Mouse (Mus musculus): Measurements from ENCODE around the gene A730015C16Rik. TPM values are rescaled to one million over a fixed set of nuclear protein-coding genes. Genes with fewer than 3 reads are reported as not detected.
A peak's percentile ranks its signal among the peaks of the same experiment; 100 is the strongest.

The A730015C16Rik gene
- 0.22 TPM in 1 of 2 replicates, not detected in the other for polyA plus RNA-seq (2012; ENCODE audit: insufficient read depth, low replicate concordance)

GRCm38 (mm10) chr4:108848505-108848848, at the start of gene A730015C16Rik:
TSS of gene A730015C16Rik (minus strand) at chr4:108848619.
- H3K4me3 ChIP-seq (replicated peaks), result peak within 1 kb of the TSS; percentile 94
- peaks cover 7% of the 10 kb centered on the region for H3K36me3 ChIP-seq (replicated peaks; ENCODE audit: low read length)
- peaks cover 10% of the 10 kb centered on the region for H3K4me1 ChIP-seq
- no peaks in the 10 kb centered on the region for H3K9me3 ChIP-seq
- TF ChIP-seq GATA1 (IDR thresholded peaks at IDR 0.05; ENCODE audit: borderline replicate concordance, low read length) (no peak), FLI1 (IDR thresholded peaks at IDR 0.05; ENCODE audit: low read length) (no peak)
- no peaks in the 10 kb centered on the region for H3K27me3 ChIP-seq (replicated peaks)

GRCm38 (mm10) chr4:108890876-108891275, 42.5 kb upstream of the A730015C16Rik start:
- TF ChIP-seq FLI1 (IDR thresholded peaks at IDR 0.05; ENCODE audit: low read length), result no peak
- TF ChIP-seq GATA1 (IDR thresholded peaks at IDR 0.05; ENCODE audit: borderline replicate concordance, low read length), result no peak
- Histone ChIP-seq H3K36me3 (replicated peaks; ENCODE audit: low read length) (no peaks in the 10 kb centered on the region), H3K27me3 (replicated peaks) (peaks cover 22% of the 10 kb centered on the region), H3K9me3 (peaks cover 7% of the 10 kb centered on the region), H3K4me1 (no peaks in the 10 kb centered on the region), H3K4me3 (replicated peaks) (no peak overlapping the region)

GRCm38 (mm10) chr4:108887456-108887855, 39.0 kb upstream of the A730015C16Rik start:
- Histone ChIP-seq H3K4me3 (replicated peaks) (no peak overlapping the region), H3K9me3 (peaks cover 7% of the 10 kb centered on the region), H3K27me3 (replicated peaks) (peaks cover 23% of the 10 kb centered on the region), H3K36me3 (replicated peaks; ENCODE audit: low read length) (no peaks in the 10 kb centered on the region), H3K4me1 (no peaks in the 10 kb centered on the region)
- TF ChIP-seq GATA1 (IDR thresholded peaks at IDR 0.05; ENCODE audit: borderline replicate concordance, low read length) (no peak), FLI1 (IDR thresholded peaks at IDR 0.05; ENCODE audit: low read length) (no peak)

- H3K9me3 ChIP-seq, result peaks cover 7% of the 10 kb centered on the region
- H3K36me3 ChIP-seq (replicated peaks; ENCODE audit: low read length), result no peaks in the 10 kb centered on the region
- peaks cover 9% of the 10 kb centered on the region for H3K4me1 ChIP-seq
- H3K27me3 ChIP-seq (replicated peaks), result peaks cover 39% of the 10 kb centered on the region
- no peak for TF ChIP-seq FLI1 (IDR thresholded peaks at IDR 0.05; ENCODE audit: low read length)
- TF ChIP-seq GATA1 (IDR thresholded peaks at IDR 0.05; ENCODE audit: borderline replicate concordance, low read length), result no peak
- H3K4me3 ChIP-seq (replicated peaks), result no peak overlapping the region
These were observed 35.4 kb upstream of the A730015C16Rik start for GRCm38 (mm10) chr4:108883815-108884214.

DNA sequence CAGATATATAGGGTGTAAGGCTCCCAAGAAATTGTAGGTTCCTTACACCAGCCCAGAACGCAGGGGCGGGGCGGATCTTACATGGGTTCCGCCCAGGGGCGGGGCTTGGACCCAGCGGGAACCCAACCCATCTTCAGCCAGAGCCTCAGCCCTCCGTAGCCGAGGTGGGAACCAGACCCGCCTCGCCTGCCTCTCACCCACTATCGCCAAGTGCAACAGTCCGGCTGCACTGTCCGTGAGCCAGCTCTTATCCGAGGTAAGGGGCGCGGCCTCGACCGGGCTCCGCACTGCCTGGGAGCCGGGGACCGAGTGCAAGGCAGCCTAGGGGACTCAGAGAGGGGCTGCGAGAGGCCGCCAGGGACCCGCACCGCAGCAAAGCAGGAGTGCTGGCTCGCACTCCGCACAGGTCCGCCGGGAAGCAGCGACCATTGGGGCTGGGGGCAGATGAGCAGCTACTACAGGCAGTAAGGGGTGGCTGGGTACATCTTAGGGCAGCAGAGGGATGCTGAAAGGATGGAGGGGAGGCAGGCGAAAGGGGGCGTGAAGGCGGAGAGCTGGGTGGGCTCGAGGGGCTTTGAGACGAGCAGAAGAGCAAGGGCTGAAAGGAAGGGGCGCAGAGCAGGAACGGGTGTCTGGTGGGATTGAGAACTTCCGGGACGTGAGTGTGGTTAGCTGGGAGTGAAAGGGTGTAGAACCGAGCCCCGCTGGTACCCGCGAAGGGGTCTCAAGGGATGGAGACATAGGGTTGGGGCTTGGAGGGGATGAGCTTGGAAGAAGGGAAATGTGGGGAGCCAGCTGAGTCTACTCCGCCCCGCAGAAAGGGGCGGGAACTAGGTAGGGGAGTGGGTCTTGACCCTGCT, 30.8 kb upstream of the A730015C16Rik start, which contains the start of gene Rab3b:
TSS of gene Rab3b (plus strand) at position 101 of the 860 bp plus-strand sequence.
- TF ChIP-seq GATA1 (IDR thresholded peaks at IDR 0.05; ENCODE audit: borderline replicate concordance, low read length) (no peak), FLI1 (IDR thresholded peaks at IDR 0.05; ENCODE audit: low read length) (no peak)
- no peaks in the 10 kb centered on the region for H3K36me3 ChIP-seq (replicated peaks; ENCODE audit: low read length)
- no peaks in the 10 kb centered on the region for H3K9me3 ChIP-seq
- H3K27me3 ChIP-seq (replicated peaks), result peaks cover 69% of the 10 kb centered on the region
- peak within 1 kb of the TSS; percentile 89 for H3K4me3 ChIP-seq (replicated peaks)
- H3K4me1 ChIP-seq, result peaks cover 13% of the 10 kb centered on the region

- Histone ChIP-seq H3K4me1 (peaks cover 13% of the 10 kb centered on the region), H3K4me3 (replicated peaks) (no peak overlapping the region), H3K9me3 (no peaks in the 10 kb centered on the region), H3K27me3 (replicated peaks) (peaks cover 62% of the 10 kb centered on the region), H3K36me3 (replicated peaks; ENCODE audit: low read length) (no peaks in the 10 kb centered on the region)
- TF ChIP-seq FLI1 (IDR thresholded peaks at IDR 0.05; ENCODE audit: low read length) (no peak), GATA1 (IDR thresholded peaks at IDR 0.05; ENCODE audit: borderline replicate concordance, low read length) (no peak)
These were observed 29.5 kb upstream of the A730015C16Rik start for GRCm38 (mm10) chr4:108877901-108878300.

DNA sequence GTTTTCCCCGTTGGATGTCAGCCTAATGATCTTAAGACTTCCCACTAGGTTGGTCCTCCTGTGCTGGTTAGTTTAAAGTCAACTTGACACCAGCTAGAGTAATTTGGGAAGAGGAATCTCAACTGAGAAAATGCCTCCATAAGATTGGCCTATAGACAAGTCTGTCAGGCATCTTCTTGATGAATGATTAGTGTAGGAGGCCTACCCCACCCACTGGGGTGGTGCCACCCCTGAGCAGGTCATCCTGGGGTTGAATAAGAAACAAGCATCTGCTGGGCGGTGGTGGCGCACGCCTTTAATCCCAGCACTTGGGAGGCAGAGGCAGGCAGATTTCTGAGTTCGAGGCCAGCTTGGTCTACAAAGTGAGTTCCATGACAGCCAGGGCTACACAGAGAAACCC, 25.3 kb upstream of the A730015C16Rik start:
- Histone ChIP-seq H3K4me1 (peaks cover 3% of the 10 kb centered on the region; the same call in 1 of the 2 replicates), H3K4me3 (replicated peaks) (no peak overlapping the region), H3K9me3 (no peaks in the 10 kb centered on the region), H3K36me3 (replicated peaks; ENCODE audit: low read length) (no peaks in the 10 kb centered on the region), H3K27me3 (replicated peaks) (peaks cover 50% of the 10 kb centered on the region)
- TF ChIP-seq GATA1 (IDR thresholded peaks at IDR 0.05; ENCODE audit: borderline replicate concordance, low read length) (no peak), FLI1 (IDR thresholded peaks at IDR 0.05; ENCODE audit: low read length) (no peak)

- Histone ChIP-seq H3K36me3 (replicated peaks; ENCODE audit: low read length) (no peaks in the 10 kb centered on the region), H3K9me3 (no peaks in the 10 kb centered on the region), H3K4me1 (no peaks in the 10 kb centered on the region), H3K27me3 (replicated peaks) (peaks cover 19% of the 10 kb centered on the region), H3K4me3 (replicated peaks) (no peak overlapping the region)
- TF ChIP-seq GATA1 (IDR thresholded peaks at IDR 0.05; ENCODE audit: borderline replicate concordance, low read length), result no peak
- no peak for TF ChIP-seq FLI1 (IDR thresholded peaks at IDR 0.05; ENCODE audit: low read length)
These were observed 21.4 kb upstream of the A730015C16Rik start for GRCm38 (mm10) chr4:108869730-108870374.

DNA sequence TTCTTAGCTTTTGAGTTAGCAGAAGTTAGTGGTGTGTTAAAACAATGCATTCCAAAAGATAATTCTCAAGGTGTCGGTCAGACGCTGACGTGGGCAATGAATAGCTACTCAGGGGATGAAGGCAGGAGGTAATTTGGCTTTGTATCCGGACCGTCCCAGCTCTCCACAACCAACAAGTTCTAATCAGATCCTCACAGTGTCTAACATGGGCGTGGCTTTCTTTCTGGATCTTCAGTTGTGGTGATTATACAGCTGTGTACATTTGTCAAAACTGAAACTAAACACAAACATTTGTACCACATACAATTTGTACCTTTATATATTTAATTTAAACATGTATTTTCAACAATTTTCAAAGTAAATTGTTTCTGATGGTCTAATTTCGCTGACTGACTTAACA, 18.4 kb upstream of the A730015C16Rik start:
- H3K9me3 ChIP-seq, result no peaks in the 10 kb centered on the region
- H3K27me3 ChIP-seq (replicated peaks), result peaks cover 7% of the 10 kb centered on the region
- H3K4me3 ChIP-seq (replicated peaks), result no peak overlapping the region
- TF ChIP-seq GATA1 (IDR thresholded peaks at IDR 0.05; ENCODE audit: borderline replicate concordance, low read length) (no peak), FLI1 (IDR thresholded peaks at IDR 0.05; ENCODE audit: low read length) (no peak)
- H3K36me3 ChIP-seq (replicated peaks; ENCODE audit: low read length), result no peaks in the 10 kb centered on the region
- H3K4me1 ChIP-seq, result no peaks in the 10 kb centered on the region

All from megakaryocyte, embryonic 14.5 days (primary cell).